Mouse (Mus musculus) limb, embryonic 15.5 days (tissue): ENCODE results near the gene Scpep1. TPM values are rescaled to one million over a fixed set of nuclear protein-coding genes. Genes with fewer than 3 reads are reported as not detected.

Experiments used
- ATAC-seq: fragments of 200-750 bp; cut with Nextera tagmentation; 2 replicates; pipeline ENCODE4 v1.8.0; 2017; ENCODE audit warnings: low read depth, moderate TSS enrichment; ENCODE audit not compliant: insufficient number of reproducible peaks, low FRiP score, low TSS enrichment
- H3K27ac ChIP-seq: fragments of 300-500 bp; sonication (generic); 2 replicates; pipeline ENCODE4 v1.5.1; 2015; ENCODE audit warnings: moderate library complexity, mild to moderate bottlenecking, inconsistent platforms
- H3K27me3 ChIP-seq: fragments of 300-500 bp; sonication (generic); 2 replicates; pipeline ENCODE4 v1.6.1; 2015; ENCODE audit warnings: inconsistent platforms
- H3K36me3 ChIP-seq: fragments of 300-500 bp; sonication (generic); 2 replicates; pipeline ENCODE4 v1.6.1; 2015; ENCODE audit warnings: inconsistent platforms
- H3K4me1 ChIP-seq: fragments of 300-500 bp; sonication (generic); 2 replicates; pipeline ENCODE4 v1.6.1; 2015; ENCODE audit warnings: inconsistent platforms
- H3K4me2 ChIP-seq: fragments of 300-500 bp; sonication (generic); 2 replicates; pipeline ENCODE4 v1.6.1; 2015; ENCODE audit warnings: mild to moderate bottlenecking, inconsistent platforms
- H3K4me3 ChIP-seq: fragments of 300-500 bp; sonication (generic); 2 replicates; pipeline ENCODE4 v1.5.1; 2015; ENCODE audit warnings: mild to moderate bottlenecking, inconsistent platforms
- H3K9ac ChIP-seq: fragments of 300-500 bp; sonication (generic); 2 replicates; pipeline ENCODE4 v1.6.1; 2015; ENCODE audit warnings: inconsistent platforms
- H3K9me3 ChIP-seq: fragments of 300-500 bp; sonication (generic); 2 replicates; pipeline ENCODE4 v1.6.1; 2016; ENCODE audit warnings: inconsistent platforms
- WGBS: fragments of 180-500 bp; shearing (Covaris S2); methylation state at CpG from one replicate; pipeline ENCODE4 v1.1.7; 2015; 5-methylcytosine and 5-hydroxymethylcytosine counted together
- polyA plus RNA-seq: library from polyadenylated mRNA; unstranded; fragments of >200 nt; fragmentation: Nextera tagmentation; extraction: Ambion mirVana; gene quantifications from 2 replicates; pipeline ENCODE4 v1.2.1, GENCODE M21; 2015

Scpep1 gene
- polyA plus RNA-seq, 1 experiment from 2014 or later, result 116 TPM

GRCm38 (mm10) chr11:88970202-88970732 is 15.0 kb upstream of the Scpep1 start, which contains the start of gene Coil:
Gene Coil (plus strand): TSS chr11:88970252.
- H3K4me1 ChIP-seq, result peaks cover 6% of the 10 kb centered on the region
- no peak within 1 kb of the TSS for H3K4me3 ChIP-seq
- H3K4me2 ChIP-seq, result no peak within 1 kb of the TSS
- no peak for ATAC-seq
- H3K9ac ChIP-seq, result no peak within 1 kb of the TSS
- 30% methylated on average over 2 of the region's 2 CpGs for WGBS
- no peaks in the 10 kb centered on the region for H3K36me3 ChIP-seq
- H3K27ac ChIP-seq, result no peak within 1 kb of the TSS
- H3K27me3 ChIP-seq, result no peaks in the 10 kb centered on the region
- no peaks in the 10 kb centered on the region for H3K9me3 ChIP-seq

DNA sequence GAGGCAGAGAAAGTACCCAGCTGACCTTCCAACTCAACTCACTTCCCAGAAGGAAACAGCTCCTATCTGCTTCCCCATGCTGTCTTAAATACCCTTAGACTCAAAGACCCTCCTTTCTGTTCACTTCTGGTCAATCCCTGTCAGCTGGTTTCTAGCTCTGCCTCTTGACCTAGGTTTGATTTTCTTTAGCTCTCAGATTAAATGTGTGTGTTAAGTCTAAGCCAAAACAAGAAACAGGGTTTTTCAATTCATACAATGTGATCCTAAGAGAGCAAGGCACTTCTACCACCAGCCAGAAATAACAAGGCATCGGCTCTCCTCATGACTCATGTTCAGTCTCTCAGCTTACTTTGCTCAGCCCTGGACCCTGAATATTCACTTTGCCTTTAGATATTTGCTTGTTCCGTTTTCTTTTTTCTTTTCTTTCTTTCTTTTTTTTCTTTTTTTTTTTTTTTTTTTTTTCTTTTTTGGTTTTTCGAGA is 11.7 kb upstream of the Scpep1 start, which contains the start of gene Elobl:
Gene Elobl (minus strand): TSS at position 51 of the 481 bp plus-strand sequence.
- no peak for ATAC-seq
- Histone ChIP-seq H3K36me3 (no peaks in the 10 kb centered on the region), H3K9me3 (no peaks in the 10 kb centered on the region), H3K4me1 (no peaks in the 10 kb centered on the region), H3K9ac (no peak within 1 kb of the TSS), H3K27me3 (no peaks in the 10 kb centered on the region), H3K4me2 (no peak within 1 kb of the TSS), H3K27ac (no peak within 1 kb of the TSS), H3K4me3 (no peak within 1 kb of the TSS)
- WGBS, result 77% methylated on average over 3 of the region's 3 CpGs

- no peak overlapping the region for H3K27ac ChIP-seq
- no peaks in the 10 kb centered on the region for H3K36me3 ChIP-seq
- no peak for ATAC-seq
- 81% methylated on average over 3 of the region's 3 CpGs for WGBS
- H3K9me3 ChIP-seq, result no peaks in the 10 kb centered on the region
- peaks cover 2% of the 10 kb centered on the region; the same call in 1 of the 2 replicates for H3K4me1 ChIP-seq
- no peaks in the 10 kb centered on the region for H3K27me3 ChIP-seq
- H3K4me2 ChIP-seq, result no peak overlapping the region
- no peak overlapping the region for H3K9ac ChIP-seq
- H3K4me3 ChIP-seq, result no peak overlapping the region
These were observed 3.6 kb upstream of the Scpep1 start for GRCm38 (mm10) chr11:88958851-88959250.

DNA sequence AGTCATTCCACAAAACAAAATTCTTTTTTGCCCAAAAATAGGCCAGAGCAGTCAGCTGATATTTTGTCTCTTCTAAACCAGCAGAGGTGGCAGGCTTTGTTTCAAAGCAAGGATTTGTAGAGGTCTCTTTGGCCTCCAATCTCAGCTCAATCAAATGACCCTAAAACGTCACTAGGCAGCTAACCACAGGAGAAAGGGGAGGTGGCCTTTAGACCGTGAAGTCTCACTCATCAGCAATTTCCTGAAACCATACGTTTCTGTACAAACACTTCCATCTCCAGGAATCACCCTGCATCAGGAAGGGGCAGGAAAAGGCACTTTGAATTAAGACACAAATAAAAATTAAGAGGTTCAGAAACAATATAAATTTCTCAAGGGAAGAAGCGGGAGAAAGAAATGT is 462 bp downstream of the Scpep1 start:
- peak overlapping the region; percentile 21; the same call in 1 of the 2 replicates for H3K9ac ChIP-seq
- H3K9me3 ChIP-seq, result no peaks in the 10 kb centered on the region
- peak overlapping the region; percentile 76 for H3K27ac ChIP-seq
- peaks cover 9% of the 10 kb centered on the region; the same call in 1 of the 2 replicates for H3K36me3 ChIP-seq
- H3K4me1 ChIP-seq, result peaks cover 2% of the 10 kb centered on the region; the same call in 1 of the 2 replicates
- H3K27me3 ChIP-seq, result no peaks in the 10 kb centered on the region
- H3K4me2 ChIP-seq, result peak overlapping the region; percentile 49
- WGBS, result 2% methylated on average over 4 of the region's 4 CpGs
- peak overlapping the region; percentile 53 for H3K4me3 ChIP-seq
- ATAC-seq, result no peak

DNA sequence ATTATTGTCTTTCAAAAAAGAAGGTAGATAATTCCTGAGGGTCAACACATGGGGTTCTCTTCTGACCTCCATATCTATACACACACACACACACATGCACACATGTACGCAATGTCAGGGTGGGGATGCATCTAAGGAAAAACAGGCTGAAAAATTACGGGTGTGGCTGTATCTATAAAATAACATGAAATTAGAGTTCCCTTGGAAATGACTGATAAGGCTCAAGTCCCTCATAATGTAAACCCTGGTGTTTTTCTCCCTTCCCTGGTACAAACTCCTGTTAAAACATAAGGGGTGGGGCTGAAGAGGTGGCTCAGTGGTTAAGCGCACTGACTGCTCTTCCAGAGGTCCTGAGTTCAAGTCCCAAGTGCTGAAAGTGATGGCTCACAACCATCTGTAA is 1.7 kb downstream of the Scpep1 start:
- ATAC-seq, result no peak
- WGBS, result 84% methylated on average over 3 of the region's 3 CpGs

DNA sequence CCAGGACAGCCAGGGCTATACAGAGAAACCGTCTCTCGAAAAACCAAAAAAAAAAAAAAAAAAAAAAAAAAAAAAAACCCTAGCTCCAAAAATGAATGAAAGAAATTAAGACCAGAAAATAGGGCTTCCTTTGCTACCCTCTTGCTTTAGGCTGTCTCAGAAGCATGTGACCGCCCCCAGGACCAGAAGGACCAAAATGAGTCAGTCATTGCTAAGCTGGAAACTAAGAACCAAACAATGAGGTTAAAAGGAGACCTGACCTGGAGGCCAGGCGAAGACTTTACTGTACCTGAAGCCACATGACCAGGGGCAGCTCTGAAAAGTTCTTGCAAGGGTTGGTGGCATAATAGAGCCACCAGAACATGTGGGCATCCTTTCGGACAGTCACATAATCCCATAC is 3.1 kb downstream of the Scpep1 start:
- Histone ChIP-seq H3K27me3 (no peaks in the 10 kb centered on the region), H3K9me3 (no peaks in the 10 kb centered on the region), H3K4me1 (peaks cover 2% of the 10 kb centered on the region; the same call in 1 of the 2 replicates), H3K4me2 (no peak overlapping the region), H3K36me3 (peaks cover 16% of the 10 kb centered on the region), H3K4me3 (no peak overlapping the region), H3K9ac (no peak overlapping the region), H3K27ac (no peak overlapping the region)
- WGBS, result 94% methylated on average over 5 of the region's 5 CpGs
- no peak for ATAC-seq

More for the DNA sequence above, 1.7 kb downstream of the Scpep1 start:
- Histone ChIP-seq H3K27ac (no peak overlapping the region), H3K4me1 (peaks cover 2% of the 10 kb centered on the region; the same call in 1 of the 2 replicates), H3K4me3 (no peak overlapping the region), H3K9me3 (no peaks in the 10 kb centered on the region), H3K9ac (no peak overlapping the region), H3K4me2 (no peak overlapping the region), H3K36me3 (peaks cover 16% of the 10 kb centered on the region), H3K27me3 (no peaks in the 10 kb centered on the region)

DNA sequence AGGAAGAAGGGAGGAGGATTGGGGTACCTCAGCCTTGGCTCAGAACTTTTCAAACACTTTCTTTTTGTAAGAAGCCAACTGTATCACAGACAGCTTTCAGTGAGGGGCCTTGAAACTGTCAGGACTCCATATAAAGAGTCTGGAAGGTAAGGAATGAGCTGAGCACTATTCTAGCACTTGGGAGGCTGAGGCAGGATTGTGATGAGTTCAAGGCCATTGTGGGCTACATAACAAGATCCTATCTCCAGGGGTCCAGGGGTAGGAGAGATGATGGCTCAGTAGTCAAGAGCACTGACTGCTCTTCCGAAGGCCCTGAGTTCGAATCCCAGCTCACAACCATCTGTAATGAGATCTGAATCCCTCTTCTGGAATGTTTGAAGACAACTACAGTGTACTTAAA is 3.7 kb downstream of the Scpep1 start:
- no peak for ATAC-seq
- Histone ChIP-seq H3K4me2 (no peak overlapping the region), H3K27me3 (no peaks in the 10 kb centered on the region), H3K27ac (no peak overlapping the region), H3K9ac (no peak overlapping the region), H3K4me3 (no peak overlapping the region), H3K36me3 (peaks cover 21% of the 10 kb centered on the region), H3K4me1 (peaks cover 2% of the 10 kb centered on the region; the same call in 1 of the 2 replicates), H3K9me3 (no peaks in the 10 kb centered on the region)
- 92% methylated on average over 2 of the region's 2 CpGs for WGBS

DNA sequence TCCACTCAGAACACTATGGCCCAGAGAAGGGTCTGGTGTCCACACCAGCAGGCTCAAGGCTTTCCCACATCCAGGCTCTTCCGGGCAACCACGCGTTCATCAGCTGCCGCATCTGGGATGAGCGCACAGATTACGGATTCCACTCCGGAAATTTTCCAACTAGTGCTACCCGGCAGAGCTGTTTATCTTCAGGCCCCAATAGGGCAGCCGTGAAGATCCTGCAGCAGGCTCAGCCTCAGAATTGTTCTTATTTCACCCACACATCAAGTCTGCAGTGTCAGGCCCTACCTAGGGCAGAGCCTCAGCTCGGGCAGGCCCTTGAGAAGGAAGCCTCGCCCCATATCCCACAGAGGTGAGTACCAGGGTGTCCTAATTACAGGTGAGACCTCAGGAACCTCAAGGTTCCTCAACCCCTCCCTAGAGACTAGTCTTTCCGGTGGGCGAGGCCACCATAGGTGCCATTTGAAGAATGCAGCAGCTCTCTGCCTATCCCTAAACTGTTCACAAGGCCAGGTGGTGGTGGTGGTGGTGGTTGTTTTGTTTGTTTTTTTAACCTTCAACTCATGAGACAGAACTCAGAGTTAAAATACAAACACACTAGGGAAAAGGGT is 4.5 kb downstream of the Scpep1 start:
- no peak overlapping the region for H3K27ac ChIP-seq
- 86% methylated on average over 13 of the region's 13 CpGs for WGBS
- H3K9ac ChIP-seq, result no peak overlapping the region
- no peak overlapping the region for H3K4me2 ChIP-seq
- no peak for ATAC-seq
- H3K9me3 ChIP-seq, result no peaks in the 10 kb centered on the region
- H3K4me1 ChIP-seq, result peaks cover 2% of the 10 kb centered on the region; the same call in 1 of the 2 replicates
- H3K36me3 ChIP-seq, result peaks cover 22% of the 10 kb centered on the region
- no peak overlapping the region for H3K4me3 ChIP-seq
- no peaks in the 10 kb centered on the region for H3K27me3 ChIP-seq

DNA sequence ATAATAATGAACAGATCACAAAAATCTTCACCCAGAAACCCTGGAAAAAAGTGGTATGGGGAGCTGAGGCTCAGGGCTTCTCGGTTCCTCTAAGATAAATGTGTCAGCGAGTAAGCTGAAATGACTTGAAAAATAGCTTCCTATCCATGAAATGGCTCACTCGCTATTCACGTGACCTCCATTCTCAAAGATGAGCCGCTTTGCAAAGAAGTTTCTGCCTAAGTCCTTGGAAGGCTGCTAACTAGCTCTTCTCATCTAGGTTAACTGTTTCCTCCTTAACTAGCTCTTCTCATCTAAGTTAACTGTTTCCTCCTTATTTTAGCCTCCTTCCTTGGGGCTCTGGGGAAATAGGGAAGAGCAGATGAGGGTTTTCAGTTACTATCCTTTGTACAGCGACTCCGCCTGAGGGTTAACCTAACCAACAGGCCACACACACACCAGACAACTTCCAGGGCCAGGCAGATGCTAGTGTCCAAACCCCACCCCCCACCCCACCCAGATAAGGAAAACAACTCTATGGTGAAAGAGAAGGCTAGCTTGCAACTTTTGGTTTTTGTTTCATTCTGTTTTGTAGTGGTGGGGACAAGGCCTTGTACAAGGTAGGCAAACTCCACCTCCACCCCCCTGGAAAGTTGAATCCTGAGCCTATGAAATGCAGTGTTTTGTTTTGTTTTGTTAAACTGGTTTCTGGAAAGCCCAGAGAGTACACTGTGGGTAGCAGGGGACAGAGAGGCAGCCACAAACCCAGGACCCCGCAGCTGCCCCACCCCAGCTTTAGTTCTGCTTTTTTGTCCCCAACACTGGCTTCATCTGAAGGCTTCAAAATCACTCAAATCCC is 5.2 kb downstream of the Scpep1 start:
- H3K4me1 ChIP-seq, result no peaks in the 10 kb centered on the region
- no peaks in the 10 kb centered on the region for H3K9me3 ChIP-seq
- 86% methylated on average over 8 of the region's 8 CpGs for WGBS
- H3K36me3 ChIP-seq, result peaks cover 29% of the 10 kb centered on the region
- no peak overlapping the region for H3K4me3 ChIP-seq
- H3K27ac ChIP-seq, result no peak overlapping the region
- no peaks in the 10 kb centered on the region for H3K27me3 ChIP-seq
- no peak overlapping the region for H3K9ac ChIP-seq
- no peak overlapping the region for H3K4me2 ChIP-seq
- ATAC-seq, result no peak

DNA sequence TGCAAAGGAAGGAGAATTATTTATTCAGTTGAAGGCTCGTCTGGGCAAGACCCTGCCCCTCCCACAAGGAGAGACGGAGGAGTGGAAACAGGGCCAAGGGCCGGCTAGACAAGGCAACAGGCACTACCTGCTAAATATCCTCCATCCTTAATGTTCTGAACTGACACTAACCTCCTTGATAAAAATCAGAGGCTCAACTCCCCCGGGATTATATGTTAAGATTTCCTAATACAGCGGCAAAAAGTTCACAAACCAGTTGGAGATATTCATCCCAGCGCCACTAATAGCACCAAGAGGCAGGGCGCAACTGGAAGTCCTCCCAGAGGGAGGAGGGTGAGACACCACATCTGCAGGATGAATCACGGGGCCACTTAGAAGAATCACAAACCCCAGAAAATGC is 6.4 kb downstream of the Scpep1 start:
- no peak for ATAC-seq
- H3K4me1 ChIP-seq, result no peaks in the 10 kb centered on the region
- 65% methylated on average over 8 of the region's 8 CpGs for WGBS
- no peak overlapping the region for H3K4me3 ChIP-seq
- no peak overlapping the region for H3K4me2 ChIP-seq
- H3K36me3 ChIP-seq, result peaks cover 39% of the 10 kb centered on the region
- no peak overlapping the region for H3K9ac ChIP-seq
- no peak overlapping the region for H3K27ac ChIP-seq
- no peaks in the 10 kb centered on the region for H3K9me3 ChIP-seq
- H3K27me3 ChIP-seq, result no peaks in the 10 kb centered on the region

GRCm38 (mm10) chr11:88945971-88946585 is 9.2 kb downstream of the Scpep1 start:
- Histone ChIP-seq H3K27me3 (no peaks in the 10 kb centered on the region), H3K9me3 (no peaks in the 10 kb centered on the region), H3K4me3 (no peak overlapping the region), H3K27ac (no peak overlapping the region), H3K4me2 (no peak overlapping the region), H3K36me3 (peaks cover 39% of the 10 kb centered on the region), H3K9ac (no peak overlapping the region), H3K4me1 (no peaks in the 10 kb centered on the region)
- no peak for ATAC-seq
- WGBS, result 79% methylated on average over 7 of the region's 8 CpGs
